Mouse (Mus musculus) left cerebral cortex, adult 2 months (tissue): ENCODE measurements around the gene Bap1. TPM values are rescaled to one million over a fixed set of nuclear protein-coding genes. Genes with fewer than 3 reads are reported as not detected.

Source experiments
- DNase-seq, 2 experiments: peaks; one replicate each; pipeline ENCODE4 v3.0.0; 2021 to 2022; ENCODE audit warnings: low spot score in 2 of 2, mixed read lengths in 1 of 2; ENCODE audit errors: extremely low spot score in 1 of 2
- H3K27ac ChIP-seq: fragments of 200-600 bp; 2 replicates; pipeline ENCODE4 v1.8.1; 2022
- H3K4me3 ChIP-seq: fragments of 200-600 bp; 2 replicates; pipeline ENCODE4 v1.8.1; 2022
- CTCF ChIP-seq: fragments of 200-600 bp; IDR thresholded peaks from 2 replicates; pipeline ENCODE4 v1.8.1; 2022; ENCODE audit warnings: antibody characterized with exemption, mild to moderate bottlenecking, moderate library complexity
- intact Hi-C: fragments of 180-260 bp; cut with DNase I; formaldehyde crosslinking; loops from one replicate; pipeline ENCODE4 v1.15.1; 2025
- total RNA-seq, 2 experiments: library from RNA; stranded (reverse); gene quantifications; 2 replicates each; pipeline ENCODE4 v1.2.3; 2021

The Bap1 gene
- total RNA-seq, 2 experiments from 2014 or later = 142 to 146 TPM

GRCm38 (mm10) chr14:31214684-31215083 is 36.6 kb upstream of the Bap1 start:
- no peak for DNase-seq
- intact Hi-C loops = loop anchor here (1.0 kb wide), 1 partner anchor 20 kb away; no protein-coding TSS in a partner anchor
- TF ChIP-seq CTCF = no peak
- no peak overlapping the region for H3K4me3 ChIP-seq
- H3K27ac ChIP-seq = no peak overlapping the region

DNA sequence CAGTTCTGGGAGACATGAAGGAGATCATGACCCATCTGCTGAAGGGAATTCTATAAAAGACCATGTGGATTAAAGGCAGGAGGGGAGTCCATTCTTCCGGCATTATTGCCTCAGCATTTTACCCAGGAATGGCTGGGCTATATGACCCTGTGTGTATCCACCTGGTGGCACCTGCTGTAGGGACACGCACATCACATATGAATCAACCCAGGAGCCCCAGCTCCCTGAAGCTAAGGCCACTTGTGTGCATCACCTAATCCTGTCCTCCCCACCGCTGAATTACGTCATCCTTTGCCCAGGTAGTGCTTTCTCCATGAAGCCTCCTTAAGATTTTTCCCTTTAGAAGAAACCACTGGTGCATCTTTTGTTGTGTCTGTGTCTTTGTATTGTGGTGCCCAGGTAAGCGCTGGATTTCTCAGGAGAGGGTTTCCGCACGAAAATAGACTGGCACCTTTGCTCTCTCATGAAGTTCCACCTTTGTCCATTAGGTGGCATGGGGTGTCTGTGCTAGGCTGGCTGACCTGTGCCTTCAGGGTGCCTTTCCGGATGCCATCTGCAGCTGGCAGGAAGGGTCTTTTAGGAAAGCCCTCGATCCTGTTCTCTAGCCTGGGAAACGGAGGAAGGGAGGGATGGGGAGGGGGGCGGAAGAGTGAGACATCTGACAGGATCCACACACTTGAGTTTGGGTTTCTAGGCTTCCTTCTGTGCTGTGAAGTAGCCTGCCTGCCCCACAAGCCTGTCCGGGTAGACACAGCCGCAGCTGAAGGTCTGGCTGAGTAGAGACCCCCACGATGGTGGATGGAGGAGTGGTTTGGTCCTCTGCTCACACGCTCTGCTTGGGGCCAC is 35.9 kb upstream of the Bap1 start:
- Histone ChIP-seq H3K27ac (no peak overlapping the region), H3K4me3 (no peak overlapping the region)
- TF ChIP-seq CTCF = peak; percentile 80
- intact Hi-C loops = loop anchor here (1.0 kb wide), 1 partner anchor 19 kb away; no protein-coding TSS in a partner anchor
- DNase-seq = peak; percentile 52 to 53

GRCm38 (mm10) chr14:31216846-31217245 is 34.4 kb upstream of the Bap1 start, which contains the start of gene Nisch:
TSS of gene Nisch (minus strand) at chr14:31216946.
- TF ChIP-seq CTCF = no peak
- 0 out of 2 replicates have a peak within 1 kb of the TSS, but pooled peaks have one; percentile 11 for H3K27ac ChIP-seq
- intact Hi-C loops = no loop called here

GRCm38 (mm10) chr14:31217666-31218065 is 33.6 kb upstream of the Bap1 start, which contains the start of gene Sema3g:
TSS of gene Sema3g (plus strand) at chr14:31217860.
- intact Hi-C loops = no loop called here
- H3K4me3 ChIP-seq = peak within 1 kb of the TSS; percentile 9; the same call in 1 of the 2 replicates
- H3K27ac ChIP-seq = 0 out of 2 replicates have a peak within 1 kb of the TSS, but pooled peaks have one; percentile 11
- TF ChIP-seq CTCF = peak; percentile 56
- DNase-seq = no peak

More at GRCm38 (mm10) chr14:31216846-31217245, 34.4 kb upstream of the Bap1 start, which contains the start of gene Nisch:
- no peak for DNase-seq
- peak within 1 kb of the TSS; percentile 9; the same call in 1 of the 2 replicates for H3K4me3 ChIP-seq

DNA sequence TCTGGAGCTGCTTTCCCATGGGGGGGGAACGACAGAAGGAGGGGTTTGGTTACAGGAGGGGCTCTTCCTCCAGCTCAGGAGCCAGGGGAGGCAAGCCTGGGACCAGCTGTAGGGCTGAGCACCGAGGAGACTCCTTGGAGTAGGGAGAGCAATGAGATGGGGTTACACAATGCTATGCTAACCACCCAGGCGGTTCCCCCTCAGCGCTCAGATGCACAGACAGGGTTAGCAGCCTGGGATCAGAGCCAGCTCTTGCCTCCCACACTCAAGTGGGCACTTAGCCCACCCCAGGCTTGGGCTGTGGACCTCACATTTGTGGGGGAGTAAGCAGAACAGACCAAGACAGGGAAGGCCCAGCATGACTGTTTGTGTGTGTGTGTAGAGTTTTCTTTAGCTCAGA is 24.3 kb upstream of the Bap1 start:
- H3K4me3 ChIP-seq = no peak overlapping the region
- no peak overlapping the region for H3K27ac ChIP-seq
- peak; percentile 44 to 55 for DNase-seq
- intact Hi-C loops = no loop called here
- no peak for TF ChIP-seq CTCF

DNA sequence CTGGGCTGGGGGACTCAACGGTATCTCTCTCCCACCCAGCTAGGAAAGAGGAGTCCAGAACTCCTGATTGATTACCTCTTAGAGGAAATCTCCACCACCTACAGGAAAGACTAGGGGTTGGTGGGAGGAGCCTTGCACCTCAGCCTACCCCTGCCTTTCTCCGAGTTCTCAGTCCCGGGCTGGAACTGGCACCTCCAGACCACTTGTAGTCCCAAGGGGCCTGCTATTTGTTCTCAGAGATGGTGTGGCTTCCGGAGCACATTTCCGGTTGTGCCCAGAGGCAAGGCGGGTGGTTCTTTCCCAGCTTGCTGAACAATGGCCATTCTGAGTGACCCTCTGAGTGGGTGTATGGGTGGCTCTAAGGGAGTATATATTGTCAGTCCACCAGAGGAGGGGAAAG is 23.0 kb upstream of the Bap1 start:
- Histone ChIP-seq H3K27ac (no peak overlapping the region), H3K4me3 (no peak overlapping the region)
- intact Hi-C loops = no loop called here
- TF ChIP-seq CTCF = no peak
- no peak for DNase-seq

DNA sequence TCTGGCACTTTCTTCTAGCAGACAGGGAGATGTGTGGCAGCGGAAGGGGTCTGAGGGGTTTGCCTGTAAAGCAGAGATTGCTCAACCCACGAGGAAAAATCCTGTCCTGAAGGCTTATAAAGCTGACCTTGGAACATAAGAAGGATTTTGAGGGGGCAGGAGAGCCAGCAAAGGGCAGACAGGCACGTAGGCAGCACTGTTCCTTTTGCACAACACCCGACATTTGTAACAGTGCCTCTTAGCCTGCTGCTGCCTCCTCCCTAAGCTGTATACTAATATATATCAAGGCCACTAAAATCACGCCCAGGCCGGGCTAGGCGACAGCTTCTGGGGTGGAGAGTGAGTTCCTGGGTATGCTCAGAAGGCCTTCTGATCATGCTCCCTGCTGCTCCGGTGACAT is 20.8 kb upstream of the Bap1 start:
- Histone ChIP-seq H3K27ac (no peak overlapping the region), H3K4me3 (no peak overlapping the region)
- no peak for TF ChIP-seq CTCF
- intact Hi-C loops = no loop called here
- no peak for DNase-seq

GRCm38 (mm10) chr14:31232404-31233069 is 18.7 kb upstream of the Bap1 start:
- no peak for TF ChIP-seq CTCF
- Histone ChIP-seq H3K4me3 (no peak overlapping the region), H3K27ac (no peak overlapping the region; the same call in 1 of the 2 replicates)
- intact Hi-C loops = no loop called here
- no peak for DNase-seq

DNA sequence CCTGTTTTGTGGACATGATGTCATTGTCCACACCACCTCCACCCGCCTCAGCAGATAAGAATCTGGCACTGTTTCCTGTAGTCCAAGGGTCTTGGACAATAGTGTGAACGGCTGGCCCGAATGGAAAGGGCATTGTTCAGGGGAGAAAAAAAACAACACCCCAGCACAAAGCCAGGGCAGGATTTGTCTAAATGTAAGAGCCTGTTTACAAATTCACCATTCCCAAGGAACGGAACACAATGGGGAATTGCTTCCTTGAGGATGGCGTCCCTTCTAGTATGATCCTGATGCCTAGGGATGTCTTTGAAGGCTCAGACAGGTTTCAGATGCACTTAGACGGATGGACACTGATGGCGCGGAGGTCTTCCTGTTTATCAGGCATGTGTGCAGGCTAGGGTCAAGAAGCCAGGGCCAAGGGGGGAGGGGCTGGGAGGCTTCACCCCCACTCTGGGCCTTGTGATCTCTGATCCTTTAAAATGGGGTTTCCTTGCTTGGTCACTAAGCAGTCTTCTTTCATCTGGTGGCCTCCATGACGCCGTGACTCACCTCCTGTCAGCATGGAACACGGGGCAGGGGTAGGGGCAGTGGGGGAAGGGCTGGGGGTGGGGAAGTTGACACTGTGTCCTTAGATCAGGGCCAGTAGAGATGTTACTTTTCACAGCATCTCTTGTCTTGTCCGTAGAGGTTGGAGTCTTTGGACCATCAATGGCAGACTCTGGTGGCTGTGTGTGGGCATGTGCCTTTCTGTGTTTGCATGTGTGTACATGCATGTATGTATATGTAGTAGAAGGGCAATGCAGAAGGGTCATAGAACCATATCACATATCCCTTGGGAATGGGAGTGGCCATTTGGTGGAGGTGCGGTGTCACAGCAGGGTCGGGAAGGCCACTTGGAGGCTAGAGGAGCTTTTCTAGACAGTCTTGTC is 17.9 kb upstream of the Bap1 start:
- no peak for DNase-seq
- Histone ChIP-seq H3K4me3 (no peak overlapping the region), H3K27ac (peak overlapping the region; percentile 18; the same call in 1 of the 2 replicates)
- intact Hi-C loops = no loop called here
- TF ChIP-seq CTCF = no peak

- peak; percentile 79 for TF ChIP-seq CTCF
- no peak overlapping the region for H3K4me3 ChIP-seq
- 0 out of 2 replicates have a peak overlapping the region, but pooled peaks have one; percentile 18 for H3K27ac ChIP-seq
- intact Hi-C loops = loop anchor here (1.0 kb wide), 1 partner anchor 19 kb away; no protein-coding TSS in a partner anchor
- peak; percentile 80 to 86 for DNase-seq
Observed at GRCm38 (mm10) chr14:31233996-31234591, 17.2 kb upstream of the Bap1 start.
